Mouse (Mus musculus) erythroblast, embryonic 14.5 days (primary cell): ENCODE measurements around the gene Ccdc106.

Experiments used
- GATA1 ChIP-seq: IDR thresholded peaks from 2 replicates; pipeline ENCODE4 v1.6.1; 2012; ENCODE audit warnings: low read length, inconsistent platforms, mixed read lengths
- TAL1 ChIP-seq: IDR thresholded peaks from 3 replicates; pipeline ENCODE4 v1.6.1; 2012; ENCODE audit warnings: low read length, inconsistent platforms, mixed read lengths

- TF ChIP-seq TAL1 (no peak), GATA1 (no peak)
Observed at GRCm38 (mm10) chr7:4971068-4971467, 49.3 kb upstream of the Ccdc106 start, which contains the start of gene Sbk3.
